Mouse (Mus musculus) liver, embryonic 14.5 days (tissue): ENCODE measurements at regions not wholly inside any gene's neighbourhood (a gene's known extent, or its start where the extent isn't known, plus 50 kb on each side); places are given as distances from the start of the nearest gene placed in this dataset.

ENCODE experiments used
- ATAC-seq: fragments of 200-750 bp; cut with Nextera tagmentation; 2 replicates; pipeline ENCODE4 v1.8.0; 2017; ENCODE audit warnings: moderate number of reproducible peaks, mild to moderate bottlenecking, moderate library complexity; ENCODE audit not compliant: insufficient read depth
- DNase-seq, 3 experiments: peaks; one replicate each; pipeline ENCODE4 v3.0.0-alpha.2; 2012 to 2013; ENCODE audit warnings: low read depth in 3 of 3, low spot score in 3 of 3
- H3K27ac ChIP-seq: fragments of 300-500 bp; sonication (generic); 2 replicates; pipeline ENCODE4 v1.5.1; 2014; ENCODE audit warnings: moderate library complexity, mild to moderate bottlenecking, control low read depth, inconsistent platforms
- H3K27me3 ChIP-seq: fragments of 300-500 bp; sonication (generic); 2 replicates; pipeline ENCODE4 v1.6.1; 2014; ENCODE audit warnings: mild to moderate bottlenecking, low read length, moderate library complexity; ENCODE audit not compliant: control insufficient read depth, insufficient read depth
- H3K36me3 ChIP-seq: fragments of 300-500 bp; sonication (generic); replicated peaks from 2 replicates; pipeline ENCODE4 v1.6.1; 2014; ENCODE audit warnings: low read depth; ENCODE audit not compliant: control insufficient read depth, insufficient read depth
- H3K4me1 ChIP-seq, 2 experiments: fragments of 200-500 bp in 1 of 2; fragments of 300-500 bp in 1 of 2; sonication (generic) in 1 of 2; replicated peaks; 2 replicates each; pipeline ENCODE4 v1.6.1; 2012 to 2014; ENCODE audit warnings: antibody characterized with exemption in 1 of 2, inconsistent platforms in 1 of 2, low read length in 1 of 2; ENCODE audit not compliant: control insufficient read depth in 2 of 2, insufficient read depth in 2 of 2
- H3K4me2 ChIP-seq: fragments of 300-500 bp; sonication (generic); 2 replicates; pipeline ENCODE4 v1.6.1; 2014; ENCODE audit warnings: low read depth, mild to moderate bottlenecking, control low read depth, moderate library complexity
- H3K4me3 ChIP-seq, 2 experiments: fragments of 200-500 bp in 1 of 2; fragments of 300-500 bp in 1 of 2; sonication (generic) in 1 of 2; 2 replicates each; pipeline ENCODE4 v1.5.1; 2012 to 2014; ENCODE audit warnings: low read depth in 2 of 2, low read length in 2 of 2, mild to moderate bottlenecking in 2 of 2, control low read depth in 1 of 2, inconsistent platforms in 1 of 2, moderate library complexity in 1 of 2; ENCODE audit not compliant: insufficient read depth in 1 of 2
- H3K9ac ChIP-seq: fragments of 300-500 bp; sonication (generic); replicated peaks from 2 replicates; pipeline ENCODE4 v1.6.1; 2014; ENCODE audit warnings: mild to moderate bottlenecking, control low read depth, moderate library complexity
- H3K9me3 ChIP-seq: fragments of 300-500 bp; sonication (generic); 2 replicates; pipeline ENCODE4 v1.6.1; 2016; ENCODE audit warnings: low read length, mixed read lengths; ENCODE audit not compliant: control insufficient read depth
- CTCF ChIP-seq: IDR thresholded peaks from 2 replicates; pipeline ENCODE4 v1.5.1; 2016; ENCODE audit warnings: antibody characterized with exemption, low read depth, control low read depth
- EP300 ChIP-seq: IDR thresholded peaks from 2 replicates; pipeline ENCODE4 v1.6.1; 2016; ENCODE audit warnings: antibody characterized with exemption, low read depth
- WGBS: fragments of 180-500 bp; shearing (Covaris S2); extraction: QIAGEN DNeasy Blood & Tissue Kit; methylation state at CpG from one replicate; pipeline ENCODE4 v1.1.7; 2014; ENCODE audit not compliant: insufficient replicate concordance; 5-methylcytosine and 5-hydroxymethylcytosine counted together

DNA sequence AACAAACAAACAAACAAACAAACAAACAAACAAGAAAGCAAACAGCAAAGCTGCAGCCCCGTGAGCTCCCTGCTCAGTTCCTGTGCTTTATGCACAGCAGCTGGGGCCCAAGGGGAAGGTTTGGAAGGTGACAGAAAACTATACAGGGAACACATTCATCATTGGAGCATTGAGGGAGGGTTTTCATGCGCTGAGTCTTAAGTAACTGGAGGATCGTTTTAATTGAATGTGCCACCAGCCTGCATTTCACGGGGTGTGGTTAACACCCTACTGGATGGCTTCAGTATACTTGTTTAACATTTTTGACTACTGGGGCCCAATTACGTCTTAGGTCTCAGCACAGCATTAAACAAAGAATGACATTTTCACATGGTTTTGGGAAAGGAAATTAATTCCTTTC lies 331.9 kb upstream of the Prkcq start:
- Histone ChIP-seq H3K27ac (no peak overlapping the region), H3K4me2 (no peak overlapping the region), H3K9me3 (no peaks in the 10 kb centered on the region), H3K9ac (no peak overlapping the region), H3K36me3 (no peaks in the 10 kb centered on the region), H3K4me3 (no peak overlapping the region), H3K27me3 (no peaks in the 10 kb centered on the region), H3K4me1 (no peaks in the 10 kb centered on the region)
- DNase-seq (no peak), ATAC-seq (no peak)
- 63% methylated on average over 5 of the region's 5 CpGs for WGBS
- TF ChIP-seq CTCF (no peak), EP300 (no peak)

DNA sequence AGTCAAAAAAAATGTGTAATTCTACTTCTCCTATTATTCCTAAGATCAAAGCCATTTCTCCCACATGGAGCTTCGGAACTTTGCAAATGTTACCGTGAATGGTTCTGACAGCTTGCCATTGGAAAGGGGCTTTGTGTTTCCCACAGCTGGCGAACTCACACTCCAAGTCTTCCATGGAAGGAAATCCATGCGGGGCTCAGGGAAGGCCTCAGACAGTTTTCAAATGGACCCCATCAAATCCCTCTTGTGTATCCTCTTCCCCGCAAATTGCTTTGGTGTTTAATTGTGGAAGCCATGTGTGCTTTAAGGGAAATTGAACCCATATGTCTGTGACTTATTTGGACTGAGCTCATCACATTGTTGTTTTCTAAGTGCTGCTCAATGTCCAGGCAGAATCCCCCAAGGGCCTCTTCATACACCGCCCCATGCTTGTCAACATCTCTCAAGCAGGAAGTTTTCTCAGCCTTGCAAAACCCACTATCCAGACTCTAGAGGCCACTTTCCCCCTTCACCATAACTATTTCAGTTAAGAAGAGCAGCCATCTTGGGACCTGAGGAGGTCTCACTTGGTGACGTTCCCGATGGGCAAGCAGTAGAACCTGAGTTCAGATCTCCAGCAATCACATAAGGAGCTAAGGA lies 310.1 kb upstream of the Prkcq start:
- Histone ChIP-seq H3K27me3 (no peaks in the 10 kb centered on the region), H3K4me3 (no peak overlapping the region), H3K4me1 (no peaks in the 10 kb centered on the region), H3K9me3 (no peaks in the 10 kb centered on the region), H3K4me2 (no peak overlapping the region), H3K9ac (no peak overlapping the region), H3K27ac (no peak overlapping the region), H3K36me3 (no peaks in the 10 kb centered on the region)
- ATAC-seq = no peak
- WGBS = 69% methylated on average over 8 of the region's 8 CpGs
- no peak for DNase-seq
- no peak for TF ChIP-seq EP300
- TF ChIP-seq CTCF = no peak

DNA sequence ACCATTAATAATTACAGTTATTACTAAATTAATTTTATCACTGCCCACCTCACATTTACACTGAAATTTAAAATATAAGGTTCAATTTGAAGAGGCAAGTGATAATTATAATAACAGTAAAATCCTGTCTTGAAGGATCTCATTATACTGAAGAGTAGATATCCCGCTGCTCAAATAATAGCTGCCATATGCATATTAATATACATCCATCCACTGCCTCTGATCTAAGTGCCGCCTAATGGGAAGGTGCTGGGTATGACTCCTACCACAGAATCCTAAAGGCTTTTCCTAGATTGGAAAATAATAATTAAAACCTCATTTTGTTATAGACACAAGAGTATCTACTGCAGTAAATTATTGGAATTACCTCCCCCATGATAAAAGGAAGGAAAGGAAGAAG lies 307.5 kb upstream of the Prkcq start:
- H3K9me3 ChIP-seq = no peaks in the 10 kb centered on the region
- H3K27ac ChIP-seq = no peak overlapping the region
- no peak overlapping the region for H3K4me3 ChIP-seq
- no peak for TF ChIP-seq CTCF
- TF ChIP-seq EP300 = no peak
- H3K27me3 ChIP-seq = no peaks in the 10 kb centered on the region
- 57% methylated on average over 2 of the region's 2 CpGs for WGBS
- H3K36me3 ChIP-seq = no peaks in the 10 kb centered on the region
- DNase-seq (no peak), ATAC-seq (no peak)
- no peak overlapping the region for H3K9ac ChIP-seq
- no peak overlapping the region for H3K4me2 ChIP-seq
- H3K4me1 ChIP-seq = no peaks in the 10 kb centered on the region

DNA sequence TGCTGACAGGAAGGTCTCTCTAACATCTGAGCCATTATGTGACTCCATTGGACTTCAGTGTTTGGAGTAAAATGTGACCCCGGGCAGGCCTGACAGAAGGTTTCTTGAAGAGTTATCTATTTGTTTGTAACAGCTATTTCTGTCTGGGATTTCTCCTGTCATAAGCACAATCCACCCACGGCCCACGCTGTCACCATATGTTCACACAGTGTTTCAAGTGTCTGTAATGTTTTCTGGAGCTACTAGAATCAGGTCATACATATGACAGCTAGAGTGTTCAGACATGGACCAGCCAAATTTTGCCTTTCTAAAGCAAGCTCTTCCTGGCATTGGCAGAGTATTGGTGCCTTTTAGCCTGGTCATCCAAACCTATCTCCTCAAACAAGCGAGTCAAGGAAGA lies 297.6 kb upstream of the Prkcq start:
- TF ChIP-seq CTCF (no peak), EP300 (no peak)
- Histone ChIP-seq H3K9me3 (no peaks in the 10 kb centered on the region), H3K27ac (no peak overlapping the region), H3K9ac (no peak overlapping the region), H3K4me3 (no peak overlapping the region), H3K27me3 (no peaks in the 10 kb centered on the region), H3K4me2 (no peak overlapping the region), H3K36me3 (no peaks in the 10 kb centered on the region), H3K4me1 (no peaks in the 10 kb centered on the region)
- DNase-seq (no peak), ATAC-seq (no peak)
- WGBS = 69% methylated on average over 4 of the region's 4 CpGs

DNA sequence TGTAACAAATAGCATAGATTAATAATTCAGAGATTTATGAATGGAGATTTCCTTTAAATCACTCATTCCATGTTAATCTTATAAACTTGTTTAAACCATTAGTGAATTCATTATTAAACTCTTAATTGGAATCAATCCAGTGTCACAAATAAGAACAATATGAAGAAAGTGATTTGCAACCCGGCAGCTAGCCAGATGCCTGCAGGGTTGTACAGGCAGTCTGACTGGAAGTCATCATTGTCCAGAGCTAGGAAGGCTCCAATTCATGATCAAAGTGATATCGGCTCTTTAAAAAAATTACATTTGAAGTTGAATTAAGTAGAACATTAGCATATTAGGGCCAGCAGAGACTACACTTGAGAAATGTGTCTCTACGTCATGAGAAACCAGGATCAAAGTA lies 270.0 kb upstream of the Prkcq start:
- Histone ChIP-seq H3K36me3 (no peaks in the 10 kb centered on the region), H3K27me3 (no peaks in the 10 kb centered on the region), H3K4me1 (no peaks in the 10 kb centered on the region), H3K9ac (no peak overlapping the region), H3K27ac (no peak overlapping the region), H3K4me2 (no peak overlapping the region), H3K4me3 (no peak overlapping the region), H3K9me3 (no peaks in the 10 kb centered on the region)
- WGBS = 65% methylated on average over 3 of the region's 3 CpGs
- ATAC-seq = no peak
- TF ChIP-seq CTCF = no peak
- TF ChIP-seq EP300 = no peak
- no peak for DNase-seq
